Mouse (Mus musculus) forebrain, embryonic 11.5 days (tissue): ENCODE measurements at regions not wholly inside any gene's neighbourhood (a gene's known extent, or its start where the extent isn't known, plus 50 kb on each side); places are given as distances from the start of the nearest gene placed in this dataset.
A peak's percentile ranks its signal among the peaks of the same experiment; 100 is the strongest.

Source experiments
- ATAC-seq: fragments of 200-750 bp; cut with Nextera tagmentation; replicated peaks from 2 replicates; pipeline ENCODE4 v1.8.0; 2017; ENCODE audit warnings: moderate TSS enrichment; ENCODE audit not compliant: low FRiP score
- DNase-seq: peaks from one replicate; pipeline ENCODE4 v3.0.0-alpha.2; 2017; ENCODE audit warnings: low spot score
- H3K27ac ChIP-seq: fragments of 300-500 bp; sonication (generic); 2 replicates; pipeline ENCODE4 v1.5.1; 2014; ENCODE audit warnings: low read depth, low read length
- H3K27me3 ChIP-seq: fragments of 300-500 bp; sonication (generic); 2 replicates; pipeline ENCODE4 v1.6.1; 2014; ENCODE audit warnings: mild to moderate bottlenecking, low read length, mixed read lengths; ENCODE audit not compliant: control insufficient read depth, insufficient read depth
- H3K36me3 ChIP-seq: fragments of 300-500 bp; sonication (generic); 2 replicates; pipeline ENCODE4 v1.6.1; 2014; ENCODE audit warnings: mild to moderate bottlenecking, low read length, moderate library complexity, mixed read lengths; ENCODE audit not compliant: control insufficient read depth, insufficient read depth
- H3K4me1 ChIP-seq: fragments of 300-500 bp; sonication (generic); replicated peaks from 2 replicates; pipeline ENCODE4 v1.6.1; 2014; ENCODE audit warnings: low read length, mixed read lengths; ENCODE audit not compliant: control insufficient read depth, insufficient read depth
- H3K4me2 ChIP-seq: fragments of 300-500 bp; sonication (generic); 2 replicates; pipeline ENCODE4 v1.6.1; 2014; ENCODE audit warnings: low read depth, mild to moderate bottlenecking, low read length, moderate library complexity, mixed read lengths; ENCODE audit not compliant: severe bottlenecking
- H3K4me3 ChIP-seq: fragments of 300-500 bp; sonication (generic); 2 replicates; pipeline ENCODE4 v1.5.1; 2014; ENCODE audit warnings: low read depth, low read length
- H3K9ac ChIP-seq: fragments of 300-500 bp; sonication (generic); 2 replicates; pipeline ENCODE4 v1.6.1; 2014; ENCODE audit warnings: low read length
- H3K9me3 ChIP-seq: fragments of 300-500 bp; sonication (generic); 2 replicates; pipeline ENCODE4 v1.6.1; 2016; ENCODE audit warnings: low read length, mixed read lengths; ENCODE audit not compliant: control insufficient read depth
- WGBS: fragments of 180-500 bp; shearing (Covaris S2); extraction: QIAGEN DNeasy Blood & Tissue Kit; methylation state at CpG from one replicate; pipeline ENCODE4 v1.1.7; 2014; 5-methylcytosine and 5-hydroxymethylcytosine counted together

- no peaks in the 10 kb centered on the region for H3K4me1 ChIP-seq
- no peak for ATAC-seq
- no peak overlapping the region for H3K9ac ChIP-seq
- H3K36me3 ChIP-seq = no peaks in the 10 kb centered on the region
- H3K4me3 ChIP-seq = no peak overlapping the region
- H3K9me3 ChIP-seq = no peaks in the 10 kb centered on the region
- DNase-seq = no peak
- no peaks in the 10 kb centered on the region for H3K27me3 ChIP-seq
- 91% methylated on average over 4 of the region's 4 CpGs for WGBS
- H3K4me2 ChIP-seq = no peak overlapping the region
- no peak overlapping the region for H3K27ac ChIP-seq
Measured at GRCm38 (mm10) chr3:38684247-38684991, 199.8 kb upstream of the Ankrd50 start.

GRCm38 (mm10) chr3:38663670-38664494, 179.2 kb upstream of the Ankrd50 start:
- Histone ChIP-seq H3K4me1 (no peaks in the 10 kb centered on the region), H3K36me3 (no peaks in the 10 kb centered on the region), H3K9me3 (no peaks in the 10 kb centered on the region), H3K9ac (no peak overlapping the region), H3K4me2 (no peak overlapping the region), H3K4me3 (no peak overlapping the region), H3K27ac (no peak overlapping the region), H3K27me3 (no peaks in the 10 kb centered on the region)
- DNase-seq = no peak
- 53% methylated on average over 17 of the region's 17 CpGs for WGBS
- peak; percentile 58; the same call in 1 of the 2 replicates for ATAC-seq

GRCm38 (mm10) chr3:38663023-38663422, 178.4 kb upstream of the Ankrd50 start:
- no peak overlapping the region for H3K27ac ChIP-seq
- no peaks in the 10 kb centered on the region for H3K27me3 ChIP-seq
- H3K36me3 ChIP-seq = no peaks in the 10 kb centered on the region
- ATAC-seq = no peak
- no peak overlapping the region for H3K9ac ChIP-seq
- DNase-seq = no peak
- no peak overlapping the region for H3K4me2 ChIP-seq
- H3K4me3 ChIP-seq = no peak overlapping the region
- H3K4me1 ChIP-seq = no peaks in the 10 kb centered on the region
- 67% methylated on average over 5 of the region's 5 CpGs for WGBS
- no peaks in the 10 kb centered on the region for H3K9me3 ChIP-seq

GRCm38 (mm10) chr3:38656790-38657189, 172.1 kb upstream of the Ankrd50 start:
- H3K4me2 ChIP-seq = no peak overlapping the region
- H3K36me3 ChIP-seq = no peaks in the 10 kb centered on the region
- no peak overlapping the region for H3K27ac ChIP-seq
- no peak for DNase-seq
- no peak for ATAC-seq
- H3K4me3 ChIP-seq = no peak overlapping the region
- no peaks in the 10 kb centered on the region; the same call in 1 of the 2 replicates for H3K4me1 ChIP-seq
- no peaks in the 10 kb centered on the region for H3K27me3 ChIP-seq
- 82% methylated on average over 1 of the region's 1 CpGs for WGBS
- H3K9me3 ChIP-seq = no peaks in the 10 kb centered on the region
- H3K9ac ChIP-seq = no peak overlapping the region

- Histone ChIP-seq H3K9me3 (no peaks in the 10 kb centered on the region), H3K27me3 (no peaks in the 10 kb centered on the region), H3K27ac (no peak overlapping the region), H3K4me3 (no peak overlapping the region), H3K4me1 (no peaks in the 10 kb centered on the region; the same call in 1 of the 2 replicates), H3K4me2 (no peak overlapping the region), H3K36me3 (no peaks in the 10 kb centered on the region), H3K9ac (no peak overlapping the region)
- ATAC-seq (no peak), DNase-seq (no peak)
- 70% methylated on average over 4 of the region's 4 CpGs for WGBS
Measured at GRCm38 (mm10) chr3:38653928-38654327, 169.3 kb upstream of the Ankrd50 start.

GRCm38 (mm10) chr3:38652985-38653685, 168.5 kb upstream of the Ankrd50 start:
- no peak for DNase-seq
- ATAC-seq = no peak
- Histone ChIP-seq H3K4me3 (no peak overlapping the region), H3K4me1 (no peaks in the 10 kb centered on the region; the same call in 1 of the 2 replicates), H3K36me3 (no peaks in the 10 kb centered on the region), H3K4me2 (no peak overlapping the region), H3K9me3 (no peaks in the 10 kb centered on the region), H3K9ac (no peak overlapping the region), H3K27me3 (no peaks in the 10 kb centered on the region), H3K27ac (no peak overlapping the region)
- 50% methylated on average over 5 of the region's 5 CpGs for WGBS

- no peaks in the 10 kb centered on the region for H3K36me3 ChIP-seq
- no peaks in the 10 kb centered on the region for H3K9me3 ChIP-seq
- no peak overlapping the region for H3K9ac ChIP-seq
- ATAC-seq = no peak
- no peak overlapping the region for H3K4me3 ChIP-seq
- DNase-seq = no peak
- no peak overlapping the region for H3K4me2 ChIP-seq
- no peaks in the 10 kb centered on the region for H3K27me3 ChIP-seq
- WGBS = 81% methylated on average over 4 of the region's 4 CpGs
- no peak overlapping the region for H3K27ac ChIP-seq
- no peaks in the 10 kb centered on the region; the same call in 1 of the 2 replicates for H3K4me1 ChIP-seq
Measured at GRCm38 (mm10) chr3:38650176-38650575, 165.5 kb upstream of the Ankrd50 start.

GRCm38 (mm10) chr3:38648633-38649032, 164.0 kb upstream of the Ankrd50 start:
- Histone ChIP-seq H3K9ac (no peak overlapping the region), H3K4me3 (no peak overlapping the region), H3K27me3 (no peaks in the 10 kb centered on the region), H3K4me1 (no peaks in the 10 kb centered on the region; the same call in 1 of the 2 replicates), H3K4me2 (no peak overlapping the region), H3K9me3 (no peaks in the 10 kb centered on the region), H3K36me3 (no peaks in the 10 kb centered on the region), H3K27ac (no peak overlapping the region)
- 90% methylated on average over 4 of the region's 4 CpGs for WGBS
- DNase-seq (no peak), ATAC-seq (no peak)
